Mouse (Mus musculus): ENCODE data around the gene Mgl2. TPM values are rescaled to one million over a fixed set of nuclear protein-coding genes. Genes with fewer than 3 reads are reported as not detected.
A peak's percentile ranks its signal among the peaks of the same experiment; 100 is the strongest.
"Not testable (repeated sequence)": the region's sequence is repeated elsewhere in the genome, so short reads cannot be mapped to it uniquely, and the experiment has no call there.

Mgl2 gene
- total RNA-seq (2021) = 1 to 10 TPM; 2.8 to 4.2 TPM
- long read RNA-seq, experiment 1, partial matches to known transcripts = 5 of 6 reads
- long read RNA-seq, experiment 1, other reads (novel, unspliced or antisense) = 0 of 6 reads
- long read RNA-seq, experiment 2, partial matches to known transcripts = 5 of 8 reads
- long read RNA-seq, experiment 2, other reads (novel, unspliced or antisense) = 0 of 8 reads

DNA sequence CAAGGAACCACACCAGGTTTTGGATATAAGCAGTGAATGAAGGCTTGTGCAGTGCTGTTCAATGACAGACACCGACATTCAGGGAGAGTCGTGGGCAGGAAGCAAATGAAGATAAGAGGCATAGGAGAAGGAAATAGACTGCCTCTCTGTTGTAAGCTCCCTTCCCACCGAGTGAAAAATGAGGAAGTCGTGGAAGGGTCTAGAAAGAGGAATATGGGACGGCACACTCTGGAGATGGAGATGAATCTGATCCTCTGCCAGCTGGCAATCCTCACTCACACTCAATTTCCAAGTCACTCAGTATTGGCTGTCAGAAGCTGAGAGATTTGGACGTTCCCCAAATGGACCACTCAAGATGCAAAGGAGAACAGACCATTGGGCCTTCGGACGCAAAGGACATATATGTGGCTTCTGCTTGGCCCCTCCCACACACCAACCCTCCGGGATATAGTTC lies at the start of gene Mgl2:
Gene Mgl2 (plus strand): TSS at position 404 of the 454 bp plus-strand sequence.
- no peak for DNase-seq (ENCODE audit: low spot score in 2 of 2)

DNA sequence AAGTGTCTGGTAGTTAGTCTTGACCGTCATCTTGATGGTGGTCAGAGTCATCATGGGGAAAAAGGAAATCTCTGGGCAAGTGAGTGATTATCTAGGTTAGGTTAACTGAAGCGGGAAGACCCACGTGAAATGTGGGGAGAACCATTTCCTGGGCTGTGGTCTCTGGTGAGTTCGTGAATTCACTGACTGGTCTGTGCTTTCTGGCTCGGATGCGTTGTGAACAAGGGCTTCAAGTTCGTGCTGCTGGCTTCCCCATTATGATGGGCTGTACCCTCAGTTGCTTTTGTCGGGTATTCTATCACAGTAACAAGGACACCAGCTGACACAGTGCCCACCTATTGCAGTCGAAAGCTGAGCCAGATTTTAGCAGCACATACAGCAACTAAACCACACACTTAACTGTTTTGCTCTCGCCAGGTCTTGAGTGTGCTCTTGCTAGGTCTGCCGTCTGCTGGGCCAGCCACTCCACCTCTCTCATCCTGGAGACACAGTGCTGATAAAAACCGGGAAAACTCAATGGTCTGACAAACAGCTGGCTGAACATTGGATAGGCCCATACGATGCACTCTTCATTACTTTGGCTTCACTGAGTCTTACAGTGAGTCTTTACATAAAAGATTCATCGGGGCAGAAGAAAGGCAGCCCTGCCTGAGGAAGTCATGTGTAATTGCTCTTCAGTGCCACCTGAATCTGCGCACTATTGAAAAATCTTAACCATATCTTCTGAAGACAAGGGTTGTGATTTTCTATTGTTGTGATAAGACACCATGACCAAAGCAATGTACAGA lies 49.1 kb upstream of the Mgl2 start:
- DNase-seq (ENCODE audit: low spot score in 2 of 2) = no peak

DNA sequence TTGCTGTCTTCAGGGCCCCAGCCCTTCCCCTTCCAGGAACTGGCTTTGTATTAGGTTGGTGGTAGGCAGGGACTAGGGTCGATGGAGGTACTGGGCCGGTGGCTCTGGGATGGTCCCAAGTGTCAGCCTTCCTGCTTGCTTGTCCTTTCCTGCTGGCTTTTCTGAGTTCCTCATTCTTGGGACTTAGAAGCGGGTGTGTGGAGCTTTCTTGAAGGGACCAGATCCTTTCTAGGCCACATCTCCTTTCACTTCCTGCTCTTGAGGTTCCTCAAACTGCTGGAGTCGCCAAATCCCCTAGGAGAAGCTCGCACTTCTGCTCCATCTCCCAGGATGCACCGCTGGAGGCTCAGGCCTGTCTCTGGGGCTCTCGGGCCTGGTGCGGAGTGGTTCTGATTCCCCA lies 45.6 kb upstream of the Mgl2 start:
- DNase-seq (ENCODE audit: low spot score in 2 of 2) = no peak

DNA sequence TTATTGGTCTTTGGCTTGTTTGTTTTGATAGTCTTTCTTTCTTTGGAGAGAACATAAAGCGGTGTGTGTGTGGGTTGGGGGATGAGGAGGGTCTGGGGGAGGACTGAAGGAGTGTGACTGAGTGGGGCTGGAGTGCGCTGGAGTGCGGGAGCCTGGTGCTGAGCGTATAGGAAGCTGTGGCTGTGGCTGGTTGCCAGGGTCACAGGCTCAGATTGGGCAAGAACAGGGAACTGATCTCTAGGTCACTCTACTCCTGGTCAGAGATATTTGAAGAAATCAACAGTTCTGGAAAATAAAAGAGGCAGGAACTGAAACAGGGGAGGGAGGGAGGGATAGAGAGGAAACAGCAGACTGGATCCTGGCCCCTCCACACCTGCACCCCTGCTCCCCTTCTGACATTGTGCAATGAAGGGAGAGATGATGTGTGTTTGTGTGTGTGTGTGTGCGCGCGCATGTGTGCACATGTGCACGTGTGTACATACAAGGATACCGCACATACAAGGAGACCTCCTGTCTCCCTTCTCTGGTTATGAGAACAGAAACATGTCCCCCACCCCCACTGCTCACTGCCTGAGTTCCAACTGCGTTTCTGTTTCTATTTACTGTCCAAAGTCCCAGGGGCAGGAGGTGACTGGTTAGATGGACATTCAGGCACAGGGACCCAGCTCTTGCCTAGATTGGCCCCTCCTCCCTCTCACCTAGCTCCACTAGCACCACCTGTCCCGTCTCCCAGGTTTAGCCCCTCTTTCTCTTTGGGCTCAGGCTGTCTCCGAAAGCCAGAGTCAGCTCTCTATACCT lies 37.9 kb upstream of the Mgl2 start, which contains the start of gene Asgr2:
Gene Asgr2 (plus strand): TSS at position 659 of the 798 bp plus-strand sequence.
- DNase-seq (ENCODE audit: low spot score in 2 of 2) = peak in 1 of 2 experiments; percentile 22

DNA sequence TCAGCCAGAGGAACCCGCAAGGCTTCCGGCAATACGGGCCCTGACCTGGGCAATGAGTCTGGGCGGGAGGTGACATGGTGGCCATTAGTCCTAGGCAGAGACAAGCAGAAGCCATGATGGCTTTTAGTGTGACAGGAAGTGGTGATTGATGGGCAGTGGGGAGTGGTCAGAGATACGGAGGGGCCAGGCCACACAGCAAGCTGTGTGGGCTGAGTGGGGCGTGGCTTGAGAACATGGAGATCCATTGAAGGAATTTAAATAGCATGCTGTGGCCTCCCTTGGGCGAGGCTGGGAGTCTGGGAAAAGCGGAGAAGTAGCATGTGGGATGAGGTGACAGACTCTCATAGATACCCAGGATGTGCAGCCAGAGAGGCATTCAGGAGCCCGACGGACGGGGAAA lies 32.7 kb upstream of the Mgl2 start:
- DNase-seq (ENCODE audit: low spot score in 2 of 2) = no peak

DNA sequence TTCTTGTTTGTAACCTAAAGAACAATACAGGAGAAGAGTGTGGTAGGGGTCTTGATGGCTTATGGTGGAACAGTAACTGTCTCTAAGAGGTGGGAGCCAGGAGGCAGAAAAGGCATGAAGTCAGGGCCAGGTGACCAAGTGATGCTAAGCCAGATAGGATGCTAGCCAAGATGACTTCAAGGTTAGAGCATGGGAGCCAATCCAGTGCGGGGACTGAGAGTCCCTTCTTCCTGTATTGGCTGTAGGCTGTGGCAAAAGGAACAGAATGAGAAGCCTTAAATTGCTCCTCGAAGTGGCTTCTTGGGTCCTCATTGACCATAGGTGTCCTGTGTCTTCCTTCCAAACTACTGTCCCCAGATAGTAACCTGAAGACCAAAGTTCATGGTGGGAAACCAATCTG lies 31.0 kb upstream of the Mgl2 start:
- no peak for DNase-seq (ENCODE audit: low spot score in 2 of 2)

DNA sequence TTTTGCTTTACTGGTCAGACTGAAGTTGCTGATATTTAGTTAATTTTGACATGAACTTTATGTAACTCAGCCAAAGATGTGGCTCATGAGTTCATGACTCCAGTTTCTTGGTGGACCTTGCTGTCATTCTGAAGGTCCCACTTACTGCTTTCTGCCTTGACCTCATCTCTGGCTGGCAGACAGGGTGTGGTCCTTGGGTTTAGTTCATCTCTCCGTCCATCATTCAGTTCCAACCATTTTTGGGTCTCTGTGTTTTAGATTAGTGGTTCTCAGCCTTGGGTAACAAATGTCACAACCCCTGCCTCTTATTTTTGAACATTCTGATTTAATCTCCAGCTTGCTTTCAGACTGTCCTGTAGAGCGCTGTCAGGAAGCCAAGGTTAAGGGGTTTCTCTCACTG lies 30.3 kb upstream of the Mgl2 start:
- no peak for DNase-seq (ENCODE audit: low spot score in 2 of 2)

DNA sequence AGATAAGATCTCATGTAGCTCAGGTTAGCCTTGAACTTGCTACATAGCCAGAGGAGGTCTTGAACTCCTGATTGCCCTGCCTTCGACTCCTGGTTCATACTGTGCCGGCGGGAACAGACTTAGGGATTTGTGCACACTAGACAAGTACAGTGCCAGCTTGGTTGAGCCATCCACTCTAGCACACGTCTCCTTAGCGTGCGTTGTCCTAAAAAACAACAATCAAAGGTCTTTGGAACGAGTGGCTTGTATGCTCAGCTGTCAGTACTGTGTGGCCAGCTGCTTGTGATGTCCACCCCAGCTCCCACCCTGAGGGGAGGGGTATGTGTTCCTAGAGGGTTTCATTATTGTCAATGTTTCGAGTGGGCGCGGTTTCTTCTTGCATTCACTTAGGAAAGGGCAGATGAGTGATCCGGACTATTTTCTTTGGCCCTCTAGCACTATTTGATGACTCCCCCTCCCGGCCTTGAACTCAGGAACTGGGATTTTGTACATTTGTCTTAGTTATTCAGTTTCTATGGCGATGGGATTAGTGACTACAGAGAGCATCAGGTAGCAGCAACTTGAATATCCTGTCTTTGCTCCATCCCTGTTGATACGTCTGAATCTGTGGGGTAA lies 26.3 kb upstream of the Mgl2 start:
- DNase-seq (ENCODE audit: low spot score in 2 of 2) = no peak

DNA sequence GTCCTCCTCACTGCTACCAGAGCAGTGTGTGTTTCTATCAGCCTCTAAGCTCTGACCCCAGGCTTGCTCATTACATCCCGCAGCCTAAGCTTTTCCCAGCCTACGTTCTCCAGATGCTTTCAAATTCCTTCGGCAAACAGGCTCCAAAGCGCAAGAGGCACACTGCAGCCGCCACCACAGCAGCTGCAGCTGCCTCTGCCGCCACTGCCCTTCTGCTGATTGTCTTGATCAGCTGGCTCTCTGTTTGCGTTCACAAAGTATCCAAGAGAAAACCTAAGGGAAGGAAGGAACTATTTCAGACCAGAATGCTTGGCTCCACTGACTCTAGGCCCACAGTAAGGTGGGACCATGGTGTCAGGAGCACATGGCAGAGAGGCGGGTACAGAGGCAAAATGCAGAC lies 23.0 kb upstream of the Mgl2 start:
- no peak for DNase-seq (ENCODE audit: low spot score in 2 of 2)

DNA sequence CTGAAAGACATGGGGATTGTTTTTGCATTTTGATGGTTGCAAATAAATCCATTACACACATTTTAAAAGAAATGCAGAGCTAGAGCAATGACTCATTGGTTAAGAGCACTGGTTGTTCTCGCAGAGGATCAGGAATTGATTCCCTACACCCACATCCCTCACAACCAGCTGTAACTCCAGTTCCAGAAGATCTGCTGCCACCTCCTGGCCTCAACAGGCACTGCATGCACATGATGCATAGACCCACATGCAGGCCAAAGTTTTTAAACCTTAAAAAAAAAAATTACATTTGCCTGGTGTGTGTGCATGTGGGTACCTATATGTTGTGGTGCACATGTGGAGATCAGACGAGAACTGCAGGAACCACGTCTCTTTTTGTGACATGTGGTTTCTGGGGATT lies 20.0 kb upstream of the Mgl2 start:
- DNase-seq (ENCODE audit: low spot score in 2 of 2) = no peak

DNA sequence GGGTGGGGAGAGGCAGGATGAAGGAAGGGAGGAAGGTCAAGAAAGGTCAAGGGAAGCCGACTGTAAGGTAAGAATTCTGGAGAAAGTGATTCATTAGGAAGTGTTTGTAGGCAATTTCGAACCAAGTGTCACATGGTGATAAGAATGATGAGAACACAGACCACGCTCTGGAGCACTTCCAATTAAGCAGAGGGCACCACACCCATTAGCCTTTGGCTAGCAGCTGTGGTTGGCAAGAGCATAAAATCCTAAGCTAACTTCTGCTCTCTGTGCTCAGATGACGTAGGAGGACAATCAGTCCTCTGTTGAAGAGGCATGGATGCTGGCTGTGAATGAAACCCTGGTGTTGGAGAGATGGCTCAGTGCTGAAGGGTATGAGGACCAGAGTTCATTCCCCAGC lies 15.6 kb upstream of the Mgl2 start:
- DNase-seq (ENCODE audit: low spot score in 2 of 2) = no peak

DNA sequence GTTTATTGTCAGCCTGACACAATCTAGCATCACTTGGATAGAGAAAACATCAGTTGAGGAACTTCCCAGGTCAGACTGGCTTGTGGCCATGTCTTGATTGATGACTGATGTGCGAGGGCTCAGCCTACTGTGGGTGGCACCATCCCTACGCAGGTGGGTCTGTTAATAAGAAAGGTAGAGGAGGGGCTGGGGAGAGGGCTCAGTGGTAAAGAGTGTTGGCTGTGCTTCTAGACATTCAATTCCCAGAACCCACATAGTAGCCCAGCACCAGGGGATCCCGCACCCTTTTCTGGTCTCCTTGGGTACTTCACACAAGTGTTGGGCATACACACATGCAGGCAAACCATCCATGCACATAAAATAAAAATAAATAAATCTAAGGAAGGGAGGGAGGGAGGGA lies 14.2 kb upstream of the Mgl2 start:
- DNase-seq (ENCODE audit: low spot score in 2 of 2) = no peak

DNA sequence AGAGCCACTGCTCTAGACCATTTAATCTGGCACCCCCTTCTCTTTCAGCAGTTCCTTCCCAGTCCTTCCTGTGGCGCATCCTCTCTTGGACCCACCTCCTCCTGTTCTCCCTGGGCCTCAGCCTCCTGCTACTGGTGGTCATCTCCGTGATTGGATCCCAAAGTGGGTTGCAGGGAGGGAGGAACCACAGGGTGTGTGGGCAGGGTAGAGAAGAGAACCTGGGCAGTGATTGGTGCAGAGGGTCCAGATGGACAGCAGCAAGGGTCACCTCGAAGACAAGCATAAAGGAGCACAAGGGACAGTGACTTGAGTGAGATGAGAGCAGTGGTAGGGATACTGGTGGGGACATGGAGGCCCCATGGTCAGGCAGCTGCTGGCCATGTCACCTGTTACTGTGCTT lies 4.9 kb downstream of the Mgl2 start:
- not testable (repeated sequence) for DNase-seq (ENCODE audit: low spot score in 2 of 2)

DNA sequence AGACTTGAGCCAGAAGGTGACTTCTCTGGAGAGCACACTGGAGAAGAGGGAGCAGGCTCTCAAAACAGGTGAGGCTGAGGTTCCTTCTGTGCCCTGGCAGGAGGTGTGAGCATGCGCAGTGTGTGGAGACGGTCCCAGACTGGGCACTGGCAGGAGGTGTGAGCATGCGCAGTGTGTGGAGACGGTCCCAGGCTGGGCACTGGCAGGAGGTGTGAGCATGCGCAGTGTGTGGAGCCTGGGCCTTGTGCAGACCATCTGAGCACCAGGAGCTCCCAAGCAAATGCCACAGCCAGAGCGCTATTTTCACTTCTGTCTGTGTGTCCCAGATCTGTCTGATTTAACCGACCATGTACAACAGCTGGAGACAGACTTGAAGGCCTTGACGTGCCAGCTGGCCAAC lies 5.8 kb downstream of the Mgl2 start:
- DNase-seq (ENCODE audit: low spot score in 2 of 2) = not testable (repeated sequence)

DNA sequence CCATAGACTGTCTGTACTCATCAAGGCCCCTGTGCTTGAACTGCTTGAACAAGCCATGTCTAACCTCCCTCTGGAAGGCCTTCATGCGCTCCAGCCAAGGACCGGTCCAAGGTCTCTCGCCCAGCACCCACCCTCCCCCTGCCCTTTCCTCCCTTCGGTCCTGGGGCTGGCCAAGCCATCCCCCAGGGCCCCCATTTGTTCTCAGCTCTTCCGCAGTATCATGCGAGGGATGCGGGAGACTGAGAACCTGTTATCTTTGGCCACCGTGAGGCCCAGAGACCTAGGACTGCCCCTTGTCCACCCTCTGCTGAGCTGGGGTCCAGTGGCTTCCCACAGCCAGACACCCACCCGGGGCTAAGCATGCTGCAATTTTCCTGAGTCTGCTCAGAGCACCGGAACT lies 9.0 kb downstream of the Mgl2 start:
- no peak for DNase-seq (ENCODE audit: low spot score in 2 of 2)

DNA sequence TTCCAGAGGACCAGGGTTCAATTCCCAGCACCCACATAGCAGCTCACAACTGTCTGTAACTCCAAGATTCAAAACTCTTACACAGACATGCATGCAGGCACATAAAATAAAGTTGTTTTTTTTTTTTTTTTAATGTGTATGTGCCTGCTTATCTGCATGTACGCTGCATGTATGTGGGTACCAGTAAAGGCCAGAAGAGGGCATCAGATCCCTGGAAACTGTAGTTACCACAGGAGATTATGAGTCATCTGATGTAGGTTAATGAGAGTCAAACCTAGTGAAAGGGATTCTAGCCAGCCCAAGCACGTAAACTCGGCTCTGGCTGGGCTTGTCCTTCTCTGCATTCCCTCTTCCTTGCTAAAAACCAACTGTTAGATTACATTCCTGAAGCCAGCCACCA lies 20.9 kb downstream of the Mgl2 start:
- no peak for DNase-seq (ENCODE audit: low spot score in 2 of 2)

DNA sequence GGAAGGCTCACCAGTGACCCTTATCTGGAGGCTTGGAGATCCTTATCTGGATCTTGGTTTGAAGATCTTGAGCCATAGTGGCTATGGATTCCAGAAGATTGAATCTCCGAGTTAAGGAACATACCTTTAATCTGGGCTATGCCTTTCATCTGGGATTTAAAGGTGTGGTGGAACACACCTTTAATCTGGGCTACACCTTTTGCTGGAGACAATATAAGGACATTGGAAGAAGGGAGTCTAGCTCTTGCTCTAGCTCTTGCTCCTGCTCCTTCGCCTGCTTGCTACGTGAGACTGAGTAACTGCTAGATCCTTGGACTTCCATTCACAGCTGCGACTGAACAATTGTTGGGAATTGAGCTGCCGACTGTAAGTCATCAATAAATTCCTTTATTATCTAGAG lies 25.8 kb downstream of the Mgl2 start, which contains the start of gene Clec10a:
Gene Clec10a (plus strand): TSS at position 301 of the 400 bp plus-strand sequence.
- DNase-seq (ENCODE audit: low spot score in 2 of 2) = not testable (repeated sequence)

DNA sequence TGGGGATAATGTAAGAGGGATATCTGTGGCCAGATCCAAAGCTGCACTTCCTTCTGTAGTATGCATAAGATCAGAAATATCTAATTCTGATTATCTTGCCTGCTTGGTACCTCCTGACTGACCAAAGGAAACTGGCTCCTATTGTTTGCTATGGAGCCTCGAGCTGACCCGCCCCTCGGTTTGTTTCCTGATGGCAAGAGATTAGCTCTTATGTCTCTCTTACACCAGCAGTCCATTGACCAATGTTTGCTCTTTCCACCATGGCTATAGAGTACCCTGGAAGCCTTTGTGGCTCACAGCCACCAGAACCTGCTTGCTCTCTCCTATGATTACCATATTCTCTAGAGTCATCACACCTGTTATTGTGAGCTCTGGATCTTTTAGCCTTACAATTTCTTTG lies 32.2 kb downstream of the Mgl2 start:
- DNase-seq (ENCODE audit: low spot score in 2 of 2) = no peak

DNA sequence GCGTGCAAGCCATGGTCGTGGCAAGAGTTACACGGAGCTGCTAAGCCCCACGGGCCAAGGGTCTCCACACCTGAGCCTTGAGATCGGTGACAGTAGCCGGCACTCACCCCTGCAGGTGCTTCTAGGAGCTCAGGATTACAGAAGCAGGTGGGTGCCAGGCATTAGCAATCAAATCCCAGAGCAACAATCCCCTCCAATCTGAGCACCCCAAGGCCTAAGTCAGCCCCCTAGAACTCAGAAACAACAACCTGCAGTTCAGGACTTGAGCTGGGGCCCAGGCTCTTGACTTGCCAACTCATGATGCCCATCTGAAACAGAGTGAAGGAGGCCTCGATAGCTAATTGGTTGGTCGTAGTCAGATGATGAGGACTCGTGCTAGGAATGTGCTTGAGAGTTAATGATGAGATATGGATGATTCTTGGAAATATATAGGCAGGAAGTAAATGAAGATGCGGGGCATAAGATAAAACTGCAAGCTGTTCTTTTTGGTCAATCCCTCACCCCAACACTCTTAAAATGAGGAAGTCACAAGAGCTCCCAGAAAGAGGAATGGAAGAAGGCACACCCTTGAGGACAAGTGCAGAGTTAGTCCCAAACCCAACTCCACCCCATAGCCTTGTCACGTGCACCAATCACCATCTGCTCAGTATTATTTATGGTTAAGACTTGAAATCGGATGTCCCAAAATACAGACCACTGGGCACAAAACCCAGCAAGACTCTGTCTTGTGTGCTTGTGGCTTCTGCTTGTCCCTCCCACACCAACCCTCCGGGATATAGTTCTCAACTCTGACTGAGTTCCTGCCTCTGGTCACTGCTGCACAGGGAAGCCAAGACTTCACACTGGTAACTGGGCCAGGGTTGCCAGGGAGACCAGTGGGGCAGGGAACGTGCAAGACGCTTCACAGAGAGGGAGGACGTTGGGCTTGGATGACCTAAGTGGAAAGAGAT lies 36.1 kb downstream of the Mgl2 start:
- DNase-seq (ENCODE audit: low spot score in 2 of 2) = no peak

DNA sequence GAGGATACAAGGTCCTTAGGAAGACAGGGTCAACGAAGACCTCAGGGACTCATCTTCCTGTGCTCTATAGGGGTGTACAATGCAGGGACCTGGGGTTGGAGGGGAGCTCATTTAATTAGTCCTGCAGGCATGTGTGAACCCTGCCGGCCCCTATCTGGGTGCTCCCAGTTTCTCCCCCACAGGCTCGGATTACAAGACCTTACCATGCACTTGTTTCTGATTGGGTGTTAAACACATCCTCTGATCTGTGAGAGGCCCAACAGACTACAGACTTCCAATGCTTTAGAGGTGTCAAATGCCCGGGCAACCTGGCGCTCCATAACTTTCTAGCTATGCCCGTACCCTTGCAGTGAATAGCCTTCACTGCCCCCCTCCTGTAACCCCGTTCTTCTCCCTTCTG lies 38.0 kb downstream of the Mgl2 start:
- DNase-seq (ENCODE audit: low spot score in 2 of 2) = no peak

Measured in gastrocnemius, postnatal 4 days (tissue).